Mouse (Mus musculus): Measurements from ENCODE around the gene Arxes2. TPM values are rescaled to one million over a fixed set of nuclear protein-coding genes. Genes with fewer than 3 reads are reported as not detected.
"Not testable (repeated sequence)": the region's sequence is repeated elsewhere in the genome, so short reads cannot be mapped to it uniquely, and the experiment has no call there.

Gene Arxes2
- polyA plus RNA-seq, 1 experiment from 2014 or later, result 305 TPM

- H3K4me2 ChIP-seq (ENCODE audit: low read length), result no peak overlapping the region
- H3K9ac ChIP-seq (ENCODE audit: low read depth, low read length), result no peak overlapping the region
- no peaks in the 10 kb centered on the region for H3K27me3 ChIP-seq (replicated peaks; ENCODE audit: control insufficient read depth, insufficient read depth, low read length)
- no peaks in the 10 kb centered on the region for H3K4me1 ChIP-seq (ENCODE audit: control insufficient read depth, insufficient read depth, low read depth, low read length)
- no peak overlapping the region for H3K27ac ChIP-seq (ENCODE audit: low read depth, low read length)
- no peak for ATAC-seq
- no peak overlapping the region for H3K4me3 ChIP-seq (ENCODE audit: low read length)
- H3K9me3 ChIP-seq (ENCODE audit: control insufficient read depth, low read length), result no peaks in the 10 kb centered on the region
- WGBS, result 16% methylated on average over 2 of the region's 2 CpGs
- no peaks in the 10 kb centered on the region for H3K36me3 ChIP-seq (ENCODE audit: control insufficient read depth, insufficient read depth, low read length)
These were observed 20.8 kb downstream of the Arxes2 start for GRCm38 (mm10) chrX:136014392-136014791.

- no peak overlapping the region for H3K9ac ChIP-seq (ENCODE audit: low read depth, low read length)
- 65% methylated on average over 1 of the region's 1 CpGs for WGBS
- H3K27me3 ChIP-seq (replicated peaks; ENCODE audit: control insufficient read depth, insufficient read depth, low read length), result no peaks in the 10 kb centered on the region
- no peak overlapping the region for H3K4me2 ChIP-seq (ENCODE audit: low read length)
- no peaks in the 10 kb centered on the region for H3K4me1 ChIP-seq (ENCODE audit: control insufficient read depth, insufficient read depth, low read depth, low read length)
- ATAC-seq, result no peak
- no peaks in the 10 kb centered on the region for H3K36me3 ChIP-seq (ENCODE audit: control insufficient read depth, insufficient read depth, low read length)
- H3K27ac ChIP-seq (ENCODE audit: low read depth, low read length), result no peak overlapping the region
- no peak overlapping the region for H3K4me3 ChIP-seq (ENCODE audit: low read length)
- no peaks in the 10 kb centered on the region for H3K9me3 ChIP-seq (ENCODE audit: control insufficient read depth, low read length)
These were observed 36.7 kb downstream of the Arxes2 start for GRCm38 (mm10) chrX:136030331-136030730.

GRCm38 (mm10) chrX:136032799-136033763 lies 39.5 kb downstream of the Arxes2 start, which contains the start of gene Arxes1:
TSS of gene Arxes1 (plus strand) at chrX:136033367.
- Histone ChIP-seq H3K4me3 (ENCODE audit: low read length) (peak within 1 kb of the TSS; percentile 36), H3K9ac (ENCODE audit: low read depth, low read length) (0 out of 2 replicates have a peak within 1 kb of the TSS, but pooled peaks have one; percentile 8), H3K4me2 (ENCODE audit: low read length) (peak within 1 kb of the TSS; percentile 53)
- not testable (repeated sequence) for H3K36me3 ChIP-seq (ENCODE audit: control insufficient read depth, insufficient read depth, low read length); H3K27ac ChIP-seq (ENCODE audit: low read depth, low read length); H3K27me3 ChIP-seq (replicated peaks; ENCODE audit: control insufficient read depth, insufficient read depth, low read length); H3K4me1 ChIP-seq (ENCODE audit: control insufficient read depth, insufficient read depth, low read depth, low read length); H3K9me3 ChIP-seq (ENCODE audit: control insufficient read depth, low read length)
- peak; percentile 96 for ATAC-seq
- WGBS, result 30% methylated on average over 1 of the region's 49 CpGs

- Histone ChIP-seq H3K4me3 (ENCODE audit: low read length) (no peak overlapping the region), H3K36me3 (ENCODE audit: control insufficient read depth, insufficient read depth, low read length) (no peaks in the 10 kb centered on the region), H3K9me3 (ENCODE audit: control insufficient read depth, low read length) (no peaks in the 10 kb centered on the region), H3K4me1 (ENCODE audit: control insufficient read depth, insufficient read depth, low read depth, low read length) (no peaks in the 10 kb centered on the region), H3K27ac (ENCODE audit: low read depth, low read length) (no peak overlapping the region), H3K9ac (ENCODE audit: low read depth, low read length) (no peak overlapping the region), H3K27me3 (replicated peaks; ENCODE audit: control insufficient read depth, insufficient read depth, low read length) (no peaks in the 10 kb centered on the region), H3K4me2 (ENCODE audit: low read length) (no peak overlapping the region)
- no peak for ATAC-seq
- 74% methylated on average over 1 of the region's 1 CpGs for WGBS
These were observed 50.1 kb downstream of the Arxes2 start for GRCm38 (mm10) chrX:136043726-136044125.

Other genes starting within 250 kb of the Arxes2 start
- 114 and 120 TPM in 2 replicates for gene Bhlhb9, start 196.2 kb upstream of the Arxes2 start, polyA plus RNA-seq (2015; fragmentation: Nextera tagmentation; extraction: Ambion mirVana)
- 238 and 242 TPM in 2 replicates for gene Gprasp2, start 154.8 kb upstream of the Arxes2 start, polyA plus RNA-seq (2015; fragmentation: Nextera tagmentation; extraction: Ambion mirVana)
- gene Arxes1, start 39.5 kb downstream of the Arxes2 start, polyA plus RNA-seq (2015; fragmentation: Nextera tagmentation; extraction: Ambion mirVana), result 148 and 179 TPM in 2 replicates
- 784 and 846 TPM in 2 replicates for gene Bex2, start 74.4 kb downstream of the Arxes2 start, polyA plus RNA-seq (2015; fragmentation: Nextera tagmentation; extraction: Ambion mirVana)
- gene Nxf3, start 91.4 kb downstream of the Arxes2 start, polyA plus RNA-seq (2015; fragmentation: Nextera tagmentation; extraction: Ambion mirVana), result not detected in 2 replicates
- gene Bex4, start 145.2 kb downstream of the Arxes2 start, polyA plus RNA-seq (2015; fragmentation: Nextera tagmentation; extraction: Ambion mirVana), result 137 and 140 TPM in 2 replicates
- 121 and 134 TPM in 2 replicates for gene Tceal8, start 178.5 kb downstream of the Arxes2 start, polyA plus RNA-seq (2015; fragmentation: Nextera tagmentation; extraction: Ambion mirVana)
- 37.8 and 39.5 TPM in 2 replicates for gene Tceal5, start 210.1 kb downstream of the Arxes2 start, polyA plus RNA-seq (2015; fragmentation: Nextera tagmentation; extraction: Ambion mirVana)
- 2.9 and 14.2 TPM in 2 replicates for gene Tceal7, start 221.0 kb downstream of the Arxes2 start, polyA plus RNA-seq (2015; fragmentation: Nextera tagmentation; extraction: Ambion mirVana)
- gene Bex1, start 221.7 kb downstream of the Arxes2 start, polyA plus RNA-seq (2015; fragmentation: Nextera tagmentation; extraction: Ambion mirVana), result 273 and 301 TPM in 2 replicates

Measured in hindbrain, embryonic 16.5 days (tissue).